22 mouse cellular contexts compared by ENCODE assay signal in genomic region chr2:170281311-170282008, GRCm38 (mm10).
A peak's percentile ranks its signal among the peaks of the same experiment; 100 is the strongest.
DNase-seq lines count a peak whose midpoint lies in the region; ATAC-seq and TF ChIP-seq lines count a peak whose summit lies in the region.
"Had no signal": no experiment of that assay in that cellular context is flagged by ENCODE, and none has a peak within 500 bp of the region (broad histone marks: within the 10 kb centered on the region; RNA-seq: fewer than 3 reads in every experiment).

No protein-coding gene starts in this region.

- H3K36me3 ChIP-seq in liver, postnatal 0 days (replicated peaks; ENCODE audit: insufficient read depth, low read length): no peaks in the 10 kb centered on the region
- no peaks in the 10 kb centered on the region for H3K36me3 ChIP-seq in liver, embryonic 11.5 days (ENCODE audit: control insufficient read depth, insufficient read depth, low read length)
- H3K36me3 ChIP-seq in intestine, embryonic 15.5 days: no peaks in the 10 kb centered on the region
- no peaks in the 10 kb centered on the region for H3K36me3 ChIP-seq in small intestine, adult 2 months (ENCODE audit: control insufficient read depth, insufficient read depth, low read length)
- no peaks in the 10 kb centered on the region for H3K36me3 ChIP-seq in forebrain, embryonic 10.5 days (replicated peaks)
- H3K36me3 ChIP-seq: embryonic facial prominence, embryonic 13.5 days; G1E; heart, embryonic 15.5 days; hindbrain, embryonic 13.5 days had no signal

- H3K9me3 ChIP-seq in liver, postnatal 0 days (ENCODE audit: low read length): no peaks in the 10 kb centered on the region
- no peaks in the 10 kb centered on the region for H3K9me3 ChIP-seq in liver, embryonic 11.5 days (ENCODE audit: control insufficient read depth, low read length)
- no peaks in the 10 kb centered on the region for H3K9me3 ChIP-seq in intestine, embryonic 15.5 days
- H3K9me3 ChIP-seq in forebrain, embryonic 10.5 days: no peaks in the 10 kb centered on the region
- H3K9me3 ChIP-seq: embryonic facial prominence, embryonic 13.5 days; G1E; heart, embryonic 15.5 days; hindbrain, embryonic 13.5 days had no signal

- no peak for DNase-seq in liver, postnatal 0 days
- no peak for DNase-seq in liver, embryonic 11.5 days (ENCODE audit: low spot score)
- DNase-seq in forebrain, embryonic 10.5 days (ENCODE audit: extremely low spot score, low spot score): no peak
- no peak for DNase-seq in layer of hippocampus, adult 11-12 months (ENCODE audit: low spot score)
- no peak for DNase-seq in retina, embryonic 14.5 days (ENCODE audit: low spot score)
- no peak for DNase-seq in urinary bladder, postnatal 10 days (ENCODE audit: low spot score)
- DNase-seq: cerebellum, adult 18-20 months; cerebellum, adult 9-11 months; cerebellum, postnatal 36 days; gastrocnemius, postnatal 14 days; heart, adult 2 months; heart, postnatal 14 days had no signal

- TF ChIP-seq EP300 in liver, postnatal 0 days (IDR thresholded peaks at IDR 0.05; ENCODE audit: low read depth): no peak

- TF ChIP-seq POLR2A in small intestine, adult 2 months (IDR thresholded peaks at IDR 0.05; ENCODE audit: low read depth, low read length): no peak

- no peak for TF ChIP-seq CTCF in liver, postnatal 0 days (IDR thresholded peaks at IDR 0.05; ENCODE audit: low read depth)
- no peak for TF ChIP-seq CTCF in small intestine, adult 2 months (IDR thresholded peaks at IDR 0.05; ENCODE audit: extremely low read depth, insufficient read length, insufficient replicate concordance, low read depth, low read length)

- no peak overlapping the region for H3K4me2 ChIP-seq in liver, postnatal 0 days (ENCODE audit: low read depth, low read length)
- no peak overlapping the region for H3K4me2 ChIP-seq in liver, embryonic 11.5 days
- H3K4me2 ChIP-seq in intestine, embryonic 15.5 days (replicated peaks): no peak overlapping the region
- H3K4me2 ChIP-seq: embryonic facial prominence, embryonic 13.5 days; heart, embryonic 11.5 days; heart, embryonic 15.5 days; hindbrain, embryonic 13.5 days had no signal

- 0 out of 2 replicates have a peak, but pooled peaks cover 3% of the 10 kb centered on the region for H3K4me1 ChIP-seq in liver, postnatal 0 days (ENCODE audit: insufficient read depth)
- H3K4me1 ChIP-seq in liver, embryonic 11.5 days (replicated peaks; ENCODE audit: control insufficient read depth, insufficient read depth, low read length): no peaks in the 10 kb centered on the region
- peaks cover 19% of the 10 kb centered on the region for H3K4me1 ChIP-seq in intestine, embryonic 15.5 days (replicated peaks)
- H3K4me1 ChIP-seq in small intestine, adult 2 months (ENCODE audit: control insufficient read depth, insufficient read depth, insufficient read length, low read length): peaks cover 15% of the 10 kb centered on the region
- H3K4me1 ChIP-seq in forebrain, embryonic 10.5 days: peaks cover 4% of the 10 kb centered on the region

- peak; percentile 74 for ATAC-seq in liver, postnatal 0 days
- no peak for ATAC-seq in liver, embryonic 11.5 days (replicated peaks; ENCODE audit: low FRiP score)
- ATAC-seq in intestine, embryonic 15.5 days: peak; percentile 69
- ATAC-seq: activated CD4-positive, CD25-positive, alpha-beta regulatory T cell, adult 4 months; forebrain, embryonic 16.5 days; Patski had no signal

- 57% methylated on average over 6 of the region's 6 CpGs for WGBS in liver, postnatal 0 days (ENCODE audit: insufficient replicate concordance)
- WGBS in liver, embryonic 11.5 days: 78% methylated on average over 6 of the region's 6 CpGs
- 64% methylated on average over 6 of the region's 6 CpGs for WGBS in intestine, embryonic 15.5 days
- 27% methylated on average over 6 of the region's 6 CpGs for WGBS in small intestine, adult 2 months
- 87% methylated on average over 6 of the region's 6 CpGs for WGBS in forebrain, embryonic 10.5 days

- no peaks in the 10 kb centered on the region for H3K27me3 ChIP-seq in liver, postnatal 0 days (ENCODE audit: insufficient read depth, low read length)
- peaks cover 3% of the 10 kb centered on the region; the same call in 1 of the 2 replicates for H3K27me3 ChIP-seq in liver, embryonic 11.5 days (replicated peaks; ENCODE audit: control insufficient read depth, insufficient read depth, low read length)
- no peaks in the 10 kb centered on the region for H3K27me3 ChIP-seq in intestine, embryonic 15.5 days (replicated peaks)
- H3K27me3 ChIP-seq in small intestine, adult 2 months (ENCODE audit: control insufficient read depth, insufficient read depth, low read length): no peaks in the 10 kb centered on the region
- H3K27me3 ChIP-seq in forebrain, embryonic 10.5 days (ENCODE audit: poor library complexity, severe bottlenecking): peaks cover 6% of the 10 kb centered on the region
- H3K27me3 ChIP-seq: embryonic facial prominence, embryonic 13.5 days; heart, embryonic 15.5 days; Patski had no signal

- H3K9ac ChIP-seq in liver, postnatal 0 days (replicated peaks): no peak overlapping the region
- no peak overlapping the region for H3K9ac ChIP-seq in liver, embryonic 11.5 days (ENCODE audit: low read depth, low read length)
- H3K9ac ChIP-seq in intestine, embryonic 15.5 days: no peak overlapping the region
- H3K9ac ChIP-seq: embryonic facial prominence, embryonic 13.5 days; heart, embryonic 15.5 days; hindbrain, embryonic 13.5 days had no signal

- H3K4me3 ChIP-seq in liver, postnatal 0 days (ENCODE audit: low read depth, low read length): no peak overlapping the region
- no peak overlapping the region for H3K4me3 ChIP-seq in liver, embryonic 11.5 days (ENCODE audit: low read depth, low read length)
- no peak overlapping the region for H3K4me3 ChIP-seq in intestine, embryonic 15.5 days (replicated peaks)
- no peak overlapping the region for H3K4me3 ChIP-seq in small intestine, adult 2 months (ENCODE audit: low read depth, low read length)
- no peak overlapping the region for H3K4me3 ChIP-seq in forebrain, embryonic 10.5 days
- H3K4me3 ChIP-seq: embryonic facial prominence, embryonic 13.5 days; heart, adult 2 months; heart, embryonic 15.5 days; hindbrain, embryonic 13.5 days had no signal

- no peak overlapping the region for H3K27ac ChIP-seq in liver, postnatal 0 days (ENCODE audit: low read depth)
- H3K27ac ChIP-seq in liver, embryonic 11.5 days (ENCODE audit: low read depth, low read length): no peak overlapping the region
- peak overlapping the region; percentile 42 for H3K27ac ChIP-seq in intestine, embryonic 15.5 days
- peak overlapping the region; percentile 86 for H3K27ac ChIP-seq in small intestine, adult 2 months (ENCODE audit: insufficient read depth, low read depth, low read length)
- no peak overlapping the region for H3K27ac ChIP-seq in forebrain, embryonic 10.5 days
- H3K27ac ChIP-seq: embryonic facial prominence, embryonic 13.5 days; heart, adult 2 months; heart, embryonic 15.5 days; hindbrain, embryonic 13.5 days had no signal

Comparison
In these comparisons a context has a peak if more than half of its experiments do, and no peak if none do; other contexts are left out.
1. H3K27ac ChIP-seq: peak in intestine, embryonic 15.5 days (single experiment) and small intestine, adult 2 months (single experiment); none in liver, postnatal 0 days (single experiment), liver, embryonic 11.5 days (single experiment) and forebrain, embryonic 10.5 days (single experiment).